Mouse (Mus musculus) c-Kit-positive CD71-negative TER-119-negative erythroid progenitor cells, embryonic 14.5 days (primary cell): ENCODE results near the gene Lpar3.
"Not testable (repeated sequence)": the region's sequence is repeated elsewhere in the genome, so short reads cannot be mapped to it uniquely, and the experiment has no call there.

ENCODE experiments used
- DNase-seq: peaks from one replicate; pipeline ENCODE4 v3.0.0-alpha.2; 2013; ENCODE audit warnings: low read depth

The Lpar3 gene

GRCm38 (mm10) chr3:146209759-146210158 lies 11.0 kb upstream of the Lpar3 start:
- not testable (repeated sequence) for DNase-seq

DNA sequence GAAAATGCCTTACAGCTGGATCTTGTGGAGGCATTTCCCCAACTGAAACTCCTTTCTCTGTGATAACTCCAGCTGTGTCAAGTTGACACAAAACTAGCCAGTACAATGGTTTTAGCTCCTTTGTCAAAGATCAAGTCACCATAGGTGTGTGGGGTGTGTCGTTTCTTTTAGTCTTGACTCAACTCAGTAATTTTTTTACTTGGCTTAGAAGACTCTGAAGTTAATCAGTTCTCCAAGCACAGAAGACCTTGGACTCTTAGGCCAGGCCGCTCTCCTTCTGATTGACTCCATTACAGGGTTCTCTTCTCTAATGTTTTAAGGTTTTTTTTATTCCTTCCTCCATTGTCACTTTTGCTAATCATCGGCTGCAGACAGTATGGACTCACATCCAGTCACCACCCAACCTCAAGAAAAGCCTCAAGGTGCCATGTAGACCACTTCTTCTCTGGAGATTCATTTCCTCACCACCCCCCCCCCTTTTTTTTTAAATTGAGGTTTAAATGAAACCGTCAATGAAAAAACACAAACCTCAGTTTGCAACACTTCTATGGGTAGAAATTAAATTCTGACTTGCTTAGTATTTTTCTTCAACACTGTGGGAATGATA lies 9.5 kb upstream of the Lpar3 start:
- DNase-seq: no peak

DNA sequence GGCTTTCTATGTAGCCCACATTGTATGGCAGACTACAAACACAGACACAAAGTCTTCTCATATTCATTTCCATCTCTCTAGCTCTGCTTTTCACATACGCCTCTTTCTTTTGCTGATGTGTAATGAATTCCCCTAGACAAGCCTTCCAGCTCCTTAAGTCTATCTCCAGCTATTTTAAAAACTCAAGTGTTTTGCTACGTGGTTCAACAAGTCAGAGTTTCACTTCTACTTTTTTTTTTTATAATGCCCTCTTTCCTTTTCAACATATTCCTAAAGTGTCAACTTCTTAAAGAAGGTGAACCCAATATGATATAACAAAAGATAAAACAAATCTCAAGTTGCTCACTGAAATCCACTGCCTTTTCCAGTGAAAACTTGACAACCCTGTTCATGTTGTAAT lies 8.8 kb upstream of the Lpar3 start:
- DNase-seq: no peak

DNA sequence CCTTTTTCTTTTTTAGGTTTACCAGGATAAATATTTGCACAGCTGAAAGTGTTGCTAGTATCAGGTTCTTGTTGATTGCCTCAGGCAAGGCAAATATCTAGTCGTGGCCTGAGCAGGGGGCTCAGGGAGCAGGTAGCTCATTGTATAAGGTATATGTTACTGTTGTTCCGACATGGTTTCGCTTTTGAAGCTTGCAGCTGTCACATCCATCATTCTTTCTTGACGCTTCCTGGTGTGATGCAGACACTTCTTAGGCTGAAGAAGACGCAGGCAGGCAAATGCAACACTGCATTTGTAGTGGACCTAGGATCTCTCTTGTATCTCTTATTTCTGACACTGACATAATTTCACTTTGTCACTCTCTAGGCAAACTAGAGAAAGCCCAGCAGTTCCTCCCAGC lies 7.4 kb upstream of the Lpar3 start:
- no peak for DNase-seq

- no peak for DNase-seq
Measured at GRCm38 (mm10) chr3:146216561-146216960, 4.2 kb upstream of the Lpar3 start.

DNA sequence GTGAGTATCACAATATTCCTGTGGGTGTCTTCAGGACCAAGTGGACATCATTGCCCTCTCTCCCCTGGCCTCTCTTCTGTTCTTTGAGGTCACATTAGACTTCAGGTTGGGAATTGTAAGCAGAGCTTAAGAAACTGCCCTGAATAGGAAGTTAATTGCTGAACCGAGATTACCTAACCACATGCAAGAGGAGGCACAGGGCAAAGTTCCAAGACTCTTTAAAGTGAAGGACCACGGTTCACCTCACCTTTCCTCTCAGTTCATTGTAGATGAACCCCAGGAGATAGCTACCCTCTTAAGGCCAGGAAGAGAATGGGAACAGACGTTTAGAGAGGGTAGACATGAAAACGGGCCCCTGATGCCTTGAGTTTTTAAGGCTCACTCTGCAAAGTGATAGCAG lies 3.5 kb downstream of the Lpar3 start:
- DNase-seq: no peak

DNA sequence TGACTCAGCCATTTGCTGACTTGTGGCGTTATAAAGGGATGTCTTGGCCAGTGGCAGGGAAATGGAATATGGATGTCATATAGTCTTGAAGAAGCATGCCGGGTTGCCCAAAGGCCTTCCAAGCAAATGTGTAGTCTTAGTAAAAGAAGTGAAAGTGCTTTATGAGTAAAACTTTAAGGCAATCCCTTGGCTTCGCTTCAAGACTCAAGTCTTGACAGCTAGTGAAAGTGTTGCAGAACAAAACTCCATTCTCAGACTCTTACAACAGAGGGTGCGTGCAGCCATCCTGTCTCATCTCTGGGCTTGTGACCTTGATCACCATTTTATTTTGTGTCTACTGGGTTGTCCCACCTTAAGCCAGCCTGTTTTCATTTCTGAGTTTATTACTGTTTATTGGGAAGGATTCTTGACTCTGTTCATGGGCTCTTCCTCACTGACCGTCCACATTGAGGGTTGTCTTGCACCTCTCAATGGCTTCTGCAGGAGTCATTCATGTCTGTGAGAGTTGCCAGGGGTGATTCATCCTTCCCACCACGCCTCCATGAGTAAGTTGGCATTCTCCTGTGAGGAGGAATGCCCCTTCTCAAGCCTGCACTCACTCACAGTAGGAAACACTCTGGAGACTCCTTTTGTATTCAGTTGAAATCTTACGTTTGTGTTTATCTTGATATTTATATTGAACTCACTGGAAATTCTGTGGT lies 4.4 kb downstream of the Lpar3 start:
- DNase-seq: no peak

DNA sequence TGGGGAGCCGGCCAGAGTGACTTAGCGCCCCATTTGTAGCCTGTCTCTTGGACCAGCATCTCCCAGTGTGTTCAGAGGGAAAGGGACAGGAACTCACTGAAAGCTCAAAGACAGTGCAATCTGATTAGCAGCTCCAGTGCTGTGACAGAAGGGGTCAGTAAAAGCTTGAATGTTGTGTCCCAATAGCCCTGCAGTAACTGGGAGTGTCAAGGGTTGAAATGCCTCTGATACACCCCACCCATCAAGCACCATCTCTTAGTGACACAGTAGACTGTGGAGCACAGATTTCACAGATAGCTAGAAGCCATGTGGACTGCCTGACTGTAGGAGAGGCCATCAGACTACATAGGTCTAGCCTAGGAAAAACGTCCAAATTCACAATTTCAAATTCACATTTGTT lies 6.7 kb downstream of the Lpar3 start:
- no peak for DNase-seq

DNA sequence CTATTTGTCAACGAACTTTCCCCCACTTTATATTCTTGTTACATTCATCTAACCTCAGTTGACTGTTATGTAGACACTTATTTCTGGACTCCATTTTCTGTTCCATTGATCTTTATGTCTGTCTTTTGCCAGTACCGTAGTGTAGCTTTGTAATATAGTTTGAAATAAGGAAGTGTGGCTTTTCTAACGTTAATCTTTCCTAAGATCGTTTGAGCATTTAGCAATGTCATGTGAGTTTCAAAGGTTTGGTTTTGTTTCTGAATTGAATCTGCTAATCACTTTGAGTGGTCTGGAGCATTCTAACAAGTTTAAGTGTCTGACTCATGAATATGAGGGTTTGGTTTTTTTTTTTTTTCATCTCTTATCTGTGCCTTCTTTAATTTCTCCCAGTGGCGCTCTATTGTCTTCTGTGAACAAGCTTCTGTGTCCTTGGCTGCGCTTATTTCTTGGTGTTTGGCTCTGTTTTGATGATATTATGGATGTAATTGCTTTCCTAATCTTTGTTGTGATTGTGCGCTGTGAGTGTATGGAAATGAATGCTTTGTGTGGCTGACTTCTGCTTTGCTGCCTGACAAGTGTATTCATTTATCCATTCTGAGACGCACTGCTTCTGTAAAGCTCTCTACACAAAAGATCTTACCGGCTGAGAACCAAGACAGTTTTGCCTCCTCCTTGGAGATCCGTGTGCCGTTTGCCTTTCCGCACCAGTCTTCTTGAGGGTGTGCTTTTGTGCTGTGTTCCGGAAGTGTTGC lies 8.0 kb downstream of the Lpar3 start:
- no peak for DNase-seq

GRCm38 (mm10) chr3:146232708-146233107 lies 11.9 kb downstream of the Lpar3 start:
- no peak for DNase-seq

GRCm38 (mm10) chr3:146233741-146234140 lies 13.0 kb downstream of the Lpar3 start:
- no peak for DNase-seq

DNA sequence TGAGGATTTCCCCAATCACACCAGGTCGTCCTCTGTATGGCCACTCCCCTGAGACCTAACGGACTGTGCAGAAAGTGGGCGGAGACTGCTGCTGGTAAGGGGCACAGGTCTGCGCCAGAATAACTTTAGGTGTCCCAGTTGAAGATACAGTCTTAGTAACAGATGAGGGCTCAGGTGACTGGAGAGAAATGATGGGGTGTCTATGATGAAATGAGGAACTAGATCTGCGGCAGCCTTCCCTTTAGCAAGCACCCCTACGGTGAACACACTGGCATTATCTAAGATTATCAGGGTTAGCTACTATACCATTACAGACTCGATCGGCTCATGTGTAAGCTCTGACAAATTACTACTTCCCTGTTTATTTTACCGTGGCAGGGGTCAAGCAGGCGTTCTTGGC lies 13.8 kb downstream of the Lpar3 start:
- no peak for DNase-seq

GRCm38 (mm10) chr3:146236280-146236679 lies 15.5 kb downstream of the Lpar3 start:
- no peak for DNase-seq

- no peak for DNase-seq
Measured at GRCm38 (mm10) chr3:146237676-146238075, 16.9 kb downstream of the Lpar3 start.

GRCm38 (mm10) chr3:146244630-146245029 lies 23.9 kb downstream of the Lpar3 start:
- DNase-seq: no peak

- DNase-seq: no peak
Measured at GRCm38 (mm10) chr3:146246557-146246956, 25.8 kb downstream of the Lpar3 start.

DNA sequence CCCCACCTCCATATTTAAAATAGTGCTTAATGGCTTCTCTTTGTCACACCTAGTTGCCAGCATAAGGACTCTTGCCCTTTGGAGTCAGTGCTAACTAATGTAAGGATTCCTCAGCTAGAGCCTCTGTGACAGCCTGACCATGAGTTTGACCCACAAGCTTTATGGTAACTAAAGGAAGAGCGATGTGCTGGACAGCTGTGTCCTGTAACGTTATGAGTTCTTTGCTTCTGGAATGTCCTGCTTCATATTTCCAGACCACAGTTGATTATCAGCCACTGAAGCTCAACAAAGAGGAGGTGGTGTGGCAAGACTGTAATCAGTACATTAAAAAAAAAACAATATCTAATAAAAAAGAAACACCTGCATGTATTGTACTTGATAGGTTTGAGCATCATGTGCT lies 26.2 kb downstream of the Lpar3 start:
- no peak for DNase-seq

DNA sequence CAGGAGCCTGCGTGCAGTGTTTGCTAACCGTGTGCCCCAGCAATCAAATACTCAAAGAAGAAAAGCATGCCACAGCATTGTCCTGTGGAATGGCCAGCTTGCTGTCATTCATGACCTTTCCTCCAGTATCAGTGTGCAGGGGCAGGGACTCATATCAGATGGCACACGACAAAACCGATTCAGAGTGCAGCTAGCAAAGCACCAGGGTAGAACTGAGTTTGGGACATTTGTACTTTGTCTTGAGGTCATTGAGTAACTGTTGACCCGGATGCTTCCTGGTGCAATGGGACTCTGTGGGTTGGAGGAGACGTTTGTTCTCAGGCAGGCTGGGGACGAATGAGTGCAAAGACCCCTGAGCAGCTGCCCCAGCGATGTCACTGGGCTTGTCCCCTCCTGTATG lies 29.1 kb downstream of the Lpar3 start:
- DNase-seq: no peak

DNA sequence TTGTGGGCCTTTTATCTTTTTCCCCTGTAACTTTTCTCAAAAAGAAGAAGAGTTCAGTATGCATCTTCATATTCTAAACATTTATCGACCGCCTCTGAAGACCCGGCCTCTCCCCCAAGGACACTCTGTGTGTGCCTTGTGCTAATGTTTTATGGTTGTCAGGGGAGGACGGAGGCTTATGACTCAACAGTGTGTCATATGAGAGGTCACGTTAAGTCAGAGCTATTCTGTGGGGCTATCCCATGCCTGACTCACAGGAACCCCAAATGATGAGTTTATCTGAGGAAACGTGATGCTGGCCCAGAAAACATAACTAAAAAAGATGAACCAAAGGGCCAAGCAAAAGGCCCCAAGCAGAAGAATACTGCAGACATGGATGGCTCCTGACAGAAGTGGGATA lies 31.0 kb downstream of the Lpar3 start:
- no peak for DNase-seq

DNA sequence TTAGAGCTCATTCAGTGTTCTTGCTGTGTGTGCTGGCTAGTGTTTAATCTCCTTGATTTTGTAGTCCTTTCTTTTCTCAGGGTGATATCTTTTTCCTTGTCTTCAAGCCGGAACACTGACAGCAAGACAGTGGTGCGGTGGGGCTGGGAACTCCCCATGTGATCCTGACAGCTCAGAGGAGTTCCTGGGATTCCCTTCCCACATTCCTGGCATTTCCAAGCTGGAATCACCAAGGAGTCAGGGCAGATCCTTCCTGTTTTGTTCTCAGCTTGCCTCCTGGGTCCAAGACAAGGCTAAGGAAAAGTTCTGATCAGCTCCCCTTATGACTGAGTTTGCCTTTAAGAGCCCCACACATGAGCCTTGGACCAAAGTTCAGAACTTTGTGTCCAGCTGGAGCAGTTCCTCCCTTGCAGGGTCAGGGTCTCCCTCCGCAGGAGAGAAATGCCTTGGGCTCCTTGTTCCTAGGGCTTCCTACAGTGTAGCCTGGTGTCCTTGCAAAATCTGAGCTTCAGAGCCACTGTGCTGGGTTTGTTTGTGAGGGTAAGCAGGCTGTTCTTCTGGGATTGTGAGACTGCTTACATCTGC lies 33.1 kb downstream of the Lpar3 start:
- no peak for DNase-seq

DNA sequence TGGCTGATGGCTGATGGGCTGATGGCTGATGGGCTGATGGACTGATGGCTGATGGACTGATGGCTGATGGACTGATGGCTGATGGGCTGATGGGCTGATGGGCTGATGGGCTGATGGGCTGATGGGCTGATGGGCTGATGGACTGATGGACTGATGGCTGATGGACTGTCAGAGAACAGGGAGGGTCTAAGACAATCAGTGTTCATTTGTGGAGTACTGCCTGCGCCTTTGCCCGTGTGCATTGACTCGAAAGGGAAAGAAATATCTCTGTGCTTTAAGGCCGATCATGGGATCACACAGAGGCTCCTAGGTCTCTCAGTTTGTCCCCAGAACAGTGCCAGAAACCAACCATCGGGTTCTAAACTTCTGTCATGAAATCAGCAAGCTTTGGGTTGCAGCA lies 34.4 kb downstream of the Lpar3 start:
- no peak for DNase-seq

DNA sequence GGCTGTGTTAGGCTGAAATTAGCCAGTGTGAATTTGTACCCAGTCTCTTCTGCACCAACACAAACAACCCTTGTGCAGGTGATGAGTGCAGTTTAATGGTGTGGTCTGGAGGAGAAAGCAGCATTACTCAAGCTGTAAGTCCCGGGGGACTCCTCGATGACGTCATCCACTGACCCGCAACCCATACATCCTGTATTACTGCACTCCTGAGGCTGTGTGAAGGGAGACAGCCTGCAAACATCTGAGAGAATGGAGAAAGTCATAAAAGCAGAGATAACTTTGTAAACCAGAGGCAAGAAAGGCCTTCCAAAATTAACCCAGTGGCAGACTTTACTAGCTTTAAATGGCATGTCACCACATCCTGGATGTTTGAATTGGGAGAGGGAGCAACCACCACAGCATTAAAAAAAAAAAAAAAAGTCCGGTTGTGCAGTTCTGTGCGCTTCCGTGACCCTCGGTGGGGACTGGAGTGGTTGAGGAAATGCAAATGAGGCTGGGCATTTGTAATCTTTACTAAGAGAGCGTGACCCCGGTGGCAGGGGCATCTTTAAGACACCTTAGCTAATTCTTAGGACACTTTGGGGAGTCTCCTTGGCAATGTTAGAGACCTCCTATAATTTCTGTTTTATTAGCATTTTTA lies 36.8 kb downstream of the Lpar3 start:
- peak; percentile 47 for DNase-seq

GRCm38 (mm10) chr3:146260203-146260602 lies 39.4 kb downstream of the Lpar3 start:
- DNase-seq: no peak
